Mouse (Mus musculus): ENCODE measurements around the gene Gm17416. TPM values are rescaled to one million over a fixed set of nuclear protein-coding genes. Genes with fewer than 3 reads are reported as not detected.

Gene Gm17416
- polyA plus RNA-seq, 1 experiment from 2014 or later: not detected

- Histone ChIP-seq H3K36me3 (no peaks in the 10 kb centered on the region), H3K9me3 (replicated peaks) (no peaks in the 10 kb centered on the region), H3K9ac (no peak overlapping the region), H3K4me2 (no peak overlapping the region), H3K27me3 (replicated peaks) (no peaks in the 10 kb centered on the region; the same call in 1 of the 2 replicates), H3K27ac (no peak overlapping the region), H3K4me3 (no peak overlapping the region), H3K4me1 (no peaks in the 10 kb centered on the region)
- no peak for ATAC-seq
- WGBS (ENCODE audit: insufficient replicate concordance): 80% methylated on average over 8 of the region's 8 CpGs
Observed at GRCm38 (mm10) chr2:152573484-152573883, 4.3 kb downstream of the Gm17416 start.

GRCm38 (mm10) chr2:152580107-152580506 lies 11.0 kb downstream of the Gm17416 start, which contains the start of gene Defb19:
Defb19 (minus strand) TSS chr2:152580312.
- H3K4me2 ChIP-seq: no peak within 1 kb of the TSS
- H3K27ac ChIP-seq: no peak within 1 kb of the TSS
- ATAC-seq: no peak
- H3K27me3 ChIP-seq (replicated peaks): no peaks in the 10 kb centered on the region; the same call in 1 of the 2 replicates
- H3K4me3 ChIP-seq: no peak within 1 kb of the TSS
- WGBS (ENCODE audit: insufficient replicate concordance): 51% methylated on average over 7 of the region's 7 CpGs
- H3K4me1 ChIP-seq: no peaks in the 10 kb centered on the region
- H3K9ac ChIP-seq: no peak within 1 kb of the TSS
- no peaks in the 10 kb centered on the region for H3K36me3 ChIP-seq
- H3K9me3 ChIP-seq (replicated peaks): no peaks in the 10 kb centered on the region

- WGBS (ENCODE audit: insufficient replicate concordance): 57% methylated on average over 11 of the region's 11 CpGs
- Histone ChIP-seq H3K27ac (no peak overlapping the region), H3K9ac (no peak overlapping the region), H3K27me3 (replicated peaks) (no peaks in the 10 kb centered on the region; the same call in 1 of the 2 replicates), H3K4me2 (no peak overlapping the region), H3K9me3 (replicated peaks) (no peaks in the 10 kb centered on the region), H3K4me1 (no peaks in the 10 kb centered on the region), H3K36me3 (no peaks in the 10 kb centered on the region), H3K4me3 (no peak overlapping the region)
- no peak for ATAC-seq
Observed at GRCm38 (mm10) chr2:152580612-152581011, 11.5 kb downstream of the Gm17416 start.

- no peak for ATAC-seq
- H3K4me2 ChIP-seq: no peak overlapping the region
Observed at GRCm38 (mm10) chr2:152586926-152587560, 17.9 kb downstream of the Gm17416 start.

GRCm38 (mm10) chr2:152588450-152588849 lies 19.3 kb downstream of the Gm17416 start:
- ATAC-seq: no peak
- H3K4me2 ChIP-seq: no peak overlapping the region
- H3K4me1 ChIP-seq: 0 out of 2 replicates have a peak, but pooled peaks cover 6% of the 10 kb centered on the region
- no peak overlapping the region for H3K4me3 ChIP-seq
- H3K9ac ChIP-seq: no peak overlapping the region
- no peaks in the 10 kb centered on the region for H3K27me3 ChIP-seq (replicated peaks)
- 37% methylated on average over 2 of the region's 2 CpGs for WGBS (ENCODE audit: insufficient replicate concordance)
- no peaks in the 10 kb centered on the region for H3K36me3 ChIP-seq
- no peaks in the 10 kb centered on the region for H3K9me3 ChIP-seq (replicated peaks)
- no peak overlapping the region for H3K27ac ChIP-seq

More at GRCm38 (mm10) chr2:152586926-152587560, 17.9 kb downstream of the Gm17416 start:
- Histone ChIP-seq H3K9me3 (replicated peaks) (no peaks in the 10 kb centered on the region), H3K27ac (no peak overlapping the region), H3K4me1 (0 out of 2 replicates have a peak, but pooled peaks cover 6% of the 10 kb centered on the region), H3K4me3 (no peak overlapping the region), H3K27me3 (replicated peaks) (no peaks in the 10 kb centered on the region), H3K9ac (no peak overlapping the region), H3K36me3 (no peaks in the 10 kb centered on the region)
- 58% methylated on average over 4 of the region's 4 CpGs for WGBS (ENCODE audit: insufficient replicate concordance)

GRCm38 (mm10) chr2:152589021-152589420 lies 19.9 kb downstream of the Gm17416 start:
- WGBS (ENCODE audit: insufficient replicate concordance): 43% methylated on average over 6 of the region's 6 CpGs
- H3K9ac ChIP-seq: no peak overlapping the region

GRCm38 (mm10) chr2:152599299-152599698 lies 30.2 kb downstream of the Gm17416 start, which contains the start of gene Defb45:
Defb45 (minus strand) TSS chr2:152599399.
- Histone ChIP-seq H3K4me1 (no peaks in the 10 kb centered on the region), H3K36me3 (no peaks in the 10 kb centered on the region), H3K27me3 (replicated peaks) (no peaks in the 10 kb centered on the region; the same call in 1 of the 2 replicates), H3K27ac (no peak within 1 kb of the TSS), H3K4me2 (no peak within 1 kb of the TSS), H3K9me3 (replicated peaks) (no peaks in the 10 kb centered on the region), H3K4me3 (no peak within 1 kb of the TSS), H3K9ac (no peak within 1 kb of the TSS)
- WGBS (ENCODE audit: insufficient replicate concordance): 52% methylated on average over 7 of the region's 7 CpGs
- ATAC-seq: no peak

More at GRCm38 (mm10) chr2:152589021-152589420, 19.9 kb downstream of the Gm17416 start:
- H3K4me3 ChIP-seq: no peak overlapping the region
- H3K4me1 ChIP-seq: 0 out of 2 replicates have a peak, but pooled peaks cover 6% of the 10 kb centered on the region
- ATAC-seq: no peak
- H3K36me3 ChIP-seq: no peaks in the 10 kb centered on the region
- no peaks in the 10 kb centered on the region for H3K9me3 ChIP-seq (replicated peaks)
- H3K27ac ChIP-seq: no peak overlapping the region
- H3K27me3 ChIP-seq (replicated peaks): no peaks in the 10 kb centered on the region
- H3K4me2 ChIP-seq: no peak overlapping the region

GRCm38 (mm10) chr2:152600076-152600475 lies 30.9 kb downstream of the Gm17416 start:
- H3K4me2 ChIP-seq: no peak overlapping the region
- H3K4me1 ChIP-seq: no peaks in the 10 kb centered on the region
- WGBS (ENCODE audit: insufficient replicate concordance): 71% methylated on average over 6 of the region's 6 CpGs
- no peak overlapping the region for H3K27ac ChIP-seq
- H3K27me3 ChIP-seq (replicated peaks): no peaks in the 10 kb centered on the region
- no peak for ATAC-seq
- H3K9me3 ChIP-seq (replicated peaks): no peaks in the 10 kb centered on the region
- H3K9ac ChIP-seq: no peak overlapping the region
- no peaks in the 10 kb centered on the region for H3K36me3 ChIP-seq
- no peak overlapping the region for H3K4me3 ChIP-seq

- Histone ChIP-seq H3K9ac (no peak overlapping the region), H3K36me3 (no peaks in the 10 kb centered on the region), H3K4me1 (no peaks in the 10 kb centered on the region), H3K27ac (no peak overlapping the region), H3K9me3 (replicated peaks) (no peaks in the 10 kb centered on the region), H3K4me2 (no peak overlapping the region), H3K4me3 (no peak overlapping the region), H3K27me3 (replicated peaks) (no peaks in the 10 kb centered on the region)
- no peak for ATAC-seq
- 48% methylated on average over 4 of the region's 4 CpGs for WGBS (ENCODE audit: insufficient replicate concordance)
Observed at GRCm38 (mm10) chr2:152601275-152601960, 32.3 kb downstream of the Gm17416 start.

- 69% methylated on average over 15 of the region's 15 CpGs for WGBS (ENCODE audit: insufficient replicate concordance)
- Histone ChIP-seq H3K36me3 (no peaks in the 10 kb centered on the region), H3K4me2 (no peak within 1 kb of the TSS), H3K4me3 (no peak within 1 kb of the TSS), H3K27me3 (replicated peaks) (no peaks in the 10 kb centered on the region), H3K4me1 (no peaks in the 10 kb centered on the region), H3K9ac (no peak within 1 kb of the TSS), H3K9me3 (replicated peaks) (no peaks in the 10 kb centered on the region), H3K27ac (no peak within 1 kb of the TSS)
- no peak for ATAC-seq
Observed at GRCm38 (mm10) chr2:152604057-152604456, 34.9 kb downstream of the Gm17416 start, which contains the start of gene Defb36. Defb36 (plus strand) TSS chr2:152604327.

- no peaks in the 10 kb centered on the region for H3K36me3 ChIP-seq
- H3K27ac ChIP-seq: no peak overlapping the region
- H3K9ac ChIP-seq: no peak overlapping the region
- H3K27me3 ChIP-seq (replicated peaks): no peaks in the 10 kb centered on the region
- H3K4me1 ChIP-seq: no peaks in the 10 kb centered on the region
- WGBS (ENCODE audit: insufficient replicate concordance): 47% methylated on average over 6 of the region's 6 CpGs
- no peak overlapping the region for H3K4me3 ChIP-seq
- no peaks in the 10 kb centered on the region for H3K9me3 ChIP-seq (replicated peaks)
- no peak for ATAC-seq
- H3K4me2 ChIP-seq: no peak overlapping the region
Observed at GRCm38 (mm10) chr2:152607746-152608145, 38.6 kb downstream of the Gm17416 start.

- no peaks in the 10 kb centered on the region for H3K9me3 ChIP-seq (replicated peaks)
- WGBS (ENCODE audit: insufficient replicate concordance): 59% methylated on average over 1 of the region's 1 CpGs
- H3K4me3 ChIP-seq: no peak overlapping the region
- H3K9ac ChIP-seq: no peak overlapping the region
- no peak for ATAC-seq
- no peaks in the 10 kb centered on the region for H3K4me1 ChIP-seq
- no peaks in the 10 kb centered on the region for H3K36me3 ChIP-seq
- no peaks in the 10 kb centered on the region for H3K27me3 ChIP-seq (replicated peaks)
- H3K4me2 ChIP-seq: no peak overlapping the region
- no peak overlapping the region for H3K27ac ChIP-seq
Observed at GRCm38 (mm10) chr2:152608719-152609118, 39.6 kb downstream of the Gm17416 start.
